ENCODE assay signal across 11 mouse cellular contexts in genomic region chr12:9450620-9451019, GRCm38 (mm10).
DNase-seq lines count a peak whose midpoint lies in the region; ATAC-seq and TF ChIP-seq lines count a peak whose summit lies in the region.
"Had no signal": no experiment of that assay in that cellular context is flagged by ENCODE, and none has a peak within 500 bp of the region (broad histone marks: within the 10 kb centered on the region; RNA-seq: fewer than 3 reads in every experiment).

No protein-coding gene starts in this region.

- DNase-seq in urinary bladder, adult 18-20 months (ENCODE audit: low spot score in 2 of 2): peak; percentile 6 to 42
- no peak for DNase-seq in urinary bladder, postnatal 10 days (ENCODE audit: low spot score)
- no peak for DNase-seq in heart, postnatal 0 days (ENCODE audit: low spot score)
- DNase-seq in lung, embryonic 14.5 days: peak; percentile 62
- peak; percentile 8 to 62 for DNase-seq in urinary bladder, postnatal 36 days (ENCODE audit: low spot score in 2 of 2)
- no peak for DNase-seq in hindbrain, embryonic 14.5 days (ENCODE audit: low spot score)
- DNase-seq in layer of hippocampus, adult 9-11 months: no peak
- DNase-seq in frontal cortex, postnatal 36 days (ENCODE audit: low spot score in 2 of 2): no peak
- DNase-seq: cerebellum, adult 9-11 months had no signal

- H3K36me3 ChIP-seq in heart, postnatal 0 days (replicated peaks; ENCODE audit: control insufficient read depth, insufficient read depth, low read length): no peaks in the 10 kb centered on the region
- H3K36me3 ChIP-seq in lung, embryonic 14.5 days (ENCODE audit: insufficient read depth): no peaks in the 10 kb centered on the region
- H3K36me3 ChIP-seq in hindbrain, embryonic 14.5 days (replicated peaks; ENCODE audit: control insufficient read depth, insufficient read depth): no peaks in the 10 kb centered on the region
- H3K36me3 ChIP-seq: heart, embryonic 13.5 days had no signal

- H3K4me3 ChIP-seq in heart, postnatal 0 days (ENCODE audit: low read depth, low read length): no peak overlapping the region
- no peak overlapping the region for H3K4me3 ChIP-seq in lung, embryonic 14.5 days (ENCODE audit: low read depth, low read length)
- H3K4me3 ChIP-seq in hindbrain, embryonic 14.5 days (replicated peaks; ENCODE audit: low read length): no peak overlapping the region
- H3K4me3 ChIP-seq: heart, embryonic 13.5 days; myocyte had no signal

- no peaks in the 10 kb centered on the region for H3K4me1 ChIP-seq in heart, postnatal 0 days (ENCODE audit: control insufficient read depth, insufficient read depth)
- no peaks in the 10 kb centered on the region for H3K4me1 ChIP-seq in lung, embryonic 14.5 days (ENCODE audit: insufficient read depth)
- H3K4me1 ChIP-seq in hindbrain, embryonic 14.5 days (replicated peaks; ENCODE audit: control insufficient read depth, insufficient read depth, low read length): no peaks in the 10 kb centered on the region

- no peak overlapping the region for H3K27ac ChIP-seq in heart, postnatal 0 days (ENCODE audit: low read depth)
- no peak overlapping the region for H3K27ac ChIP-seq in lung, embryonic 14.5 days (ENCODE audit: low read depth)
- no peak overlapping the region for H3K27ac ChIP-seq in hindbrain, embryonic 14.5 days
- H3K27ac ChIP-seq: heart, embryonic 13.5 days had no signal

- ATAC-seq in heart, postnatal 0 days (ENCODE audit: insufficient read depth, low read depth): peak; percentile 39; the same call in 1 of the 2 replicates
- peak; percentile 54; the same call in 1 of the 2 replicates for ATAC-seq in lung, embryonic 14.5 days (ENCODE audit: insufficient read depth)
- ATAC-seq in hindbrain, embryonic 14.5 days (ENCODE audit: low FRiP score): no peak

- no peak for TF ChIP-seq CTCF in heart, postnatal 0 days (IDR thresholded peaks at IDR 0.05; ENCODE audit: low read depth)
- TF ChIP-seq CTCF in lung, embryonic 14.5 days (IDR thresholded peaks at IDR 0.05; ENCODE audit: low read depth): no peak

- H3K9me3 ChIP-seq in heart, postnatal 0 days (replicated peaks; ENCODE audit: control insufficient read depth, low read length): no peaks in the 10 kb centered on the region
- H3K9me3 ChIP-seq in lung, embryonic 14.5 days (ENCODE audit: low read depth, low read length): no peaks in the 10 kb centered on the region
- no peaks in the 10 kb centered on the region for H3K9me3 ChIP-seq in hindbrain, embryonic 14.5 days (ENCODE audit: control insufficient read depth, low read length)

- no peak overlapping the region for H3K9ac ChIP-seq in heart, postnatal 0 days (replicated peaks; ENCODE audit: low read depth, low read length)
- no peak overlapping the region for H3K9ac ChIP-seq in lung, embryonic 14.5 days
- H3K9ac ChIP-seq in hindbrain, embryonic 14.5 days: no peak overlapping the region
- H3K9ac ChIP-seq: heart, embryonic 13.5 days had no signal

- WGBS in heart, postnatal 0 days: 16% methylated on average over 3 of the region's 3 CpGs
- WGBS in lung, embryonic 14.5 days: 6% methylated on average over 3 of the region's 3 CpGs
- WGBS in hindbrain, embryonic 14.5 days: 60% methylated on average over 3 of the region's 3 CpGs

- TF ChIP-seq EP300 in heart, postnatal 0 days (IDR thresholded peaks at IDR 0.05; ENCODE audit: low read depth): no peak

- H3K27me3 ChIP-seq in heart, postnatal 0 days (ENCODE audit: control insufficient read depth, insufficient read depth, low read length): no peaks in the 10 kb centered on the region
- H3K27me3 ChIP-seq in lung, embryonic 14.5 days (ENCODE audit: insufficient read depth, low read length): no peaks in the 10 kb centered on the region
- no peaks in the 10 kb centered on the region for H3K27me3 ChIP-seq in hindbrain, embryonic 14.5 days (ENCODE audit: control insufficient read depth, insufficient read depth, low read length)
- H3K27me3 ChIP-seq: heart, embryonic 13.5 days had no signal

- no peak overlapping the region for H3K4me2 ChIP-seq in heart, postnatal 0 days (ENCODE audit: low read depth, low read length)
- no peak overlapping the region for H3K4me2 ChIP-seq in lung, embryonic 14.5 days
- no peak overlapping the region for H3K4me2 ChIP-seq in hindbrain, embryonic 14.5 days (replicated peaks)
- H3K4me2 ChIP-seq: heart, embryonic 13.5 days had no signal

Comparison
In these comparisons a context has a peak if more than half of its experiments do, and no peak if none do; other contexts are left out.
1. DNase-seq: peak in urinary bladder, adult 18-20 months (2 of 2), lung, embryonic 14.5 days (single experiment) and urinary bladder, postnatal 36 days (2 of 2); none in urinary bladder, postnatal 10 days (single experiment), heart, postnatal 0 days (single experiment), hindbrain, embryonic 14.5 days (single experiment), layer of hippocampus, adult 9-11 months (single experiment) and frontal cortex, postnatal 36 days (0 of 2).